Mouse (Mus musculus): ENCODE results near the gene Mycbp2. TPM values are rescaled to one million over a fixed set of nuclear protein-coding genes. Genes with fewer than 3 reads are reported as not detected.
A peak's percentile ranks its signal among the peaks of the same experiment; 100 is the strongest.

Mycbp2 gene
- total RNA-seq, 2 experiments from 2014 or later = 157 to 161 TPM

DNA sequence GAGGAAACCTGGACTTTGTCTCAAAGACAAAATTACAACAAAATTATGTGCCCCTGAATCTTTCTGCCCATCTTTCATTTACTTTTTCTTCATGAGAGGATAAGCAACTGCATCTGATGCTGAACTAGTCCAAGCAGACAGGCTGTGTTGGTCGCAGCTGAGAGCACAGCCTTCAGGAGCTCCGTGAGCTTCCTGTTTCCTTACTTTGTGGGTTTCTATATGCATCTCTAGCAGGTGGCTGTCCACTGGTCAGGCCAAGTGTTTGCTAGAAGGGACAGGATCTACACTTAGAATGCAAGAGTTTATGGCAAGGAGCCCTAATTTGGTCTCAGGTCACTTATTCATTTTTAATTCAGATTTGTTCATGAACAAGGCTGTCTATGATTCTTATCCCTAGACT, 50.4 kb downstream of the Mycbp2 start:
- DNase-seq (ENCODE audit: low spot score in 2 of 2) = no peak
- intact Hi-C loops (cut with DNase I) = no loop called here

DNA sequence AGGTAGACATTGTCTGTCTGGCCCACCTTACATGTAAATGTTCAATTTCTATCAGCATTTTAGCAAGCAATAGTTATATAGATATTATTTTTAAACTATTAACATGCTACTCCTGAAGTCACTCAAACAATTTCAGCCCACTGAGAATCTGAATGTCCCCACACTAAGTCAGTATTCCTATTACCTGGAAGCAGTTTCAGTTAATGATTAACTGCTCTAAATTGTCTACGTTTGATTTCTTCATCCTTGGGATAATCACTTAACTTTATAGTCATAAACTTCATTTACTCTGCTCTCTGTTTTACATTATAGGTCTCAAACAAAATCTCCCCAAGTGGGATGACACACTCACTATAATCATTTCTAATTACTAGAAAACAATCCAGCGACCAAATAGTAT, 60.0 kb downstream of the Mycbp2 start:
- no peak for DNase-seq (ENCODE audit: low spot score in 2 of 2)

DNA sequence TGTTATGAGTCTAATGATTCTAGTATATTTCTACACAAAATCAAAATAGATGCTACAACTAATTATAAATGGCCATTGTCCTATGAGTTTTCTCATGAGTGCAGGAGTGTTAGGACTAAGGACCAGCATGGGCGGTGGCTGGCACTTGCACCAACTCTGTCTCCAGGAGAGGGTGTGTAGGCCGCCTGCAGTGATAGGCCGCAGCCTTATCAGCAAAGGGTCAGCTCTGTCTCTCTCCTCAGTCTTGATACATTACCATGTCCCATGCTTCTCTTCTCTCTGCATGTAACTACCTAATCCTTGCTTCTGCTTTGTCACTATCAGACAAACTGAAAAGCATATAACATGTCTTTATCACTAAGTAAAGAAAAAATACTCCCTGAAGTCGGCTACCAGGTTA, 69.9 kb downstream of the Mycbp2 start:
- no peak for DNase-seq (ENCODE audit: low spot score in 2 of 2)
- intact Hi-C loops (cut with DNase I) = loop anchor here (10.0 kb wide), 1 partner anchor 72 kb away; no protein-coding TSS in a partner anchor

More for the DNA sequence above, 60.0 kb downstream of the Mycbp2 start:
- intact Hi-C loops (cut with DNase I) = no loop called here

DNA sequence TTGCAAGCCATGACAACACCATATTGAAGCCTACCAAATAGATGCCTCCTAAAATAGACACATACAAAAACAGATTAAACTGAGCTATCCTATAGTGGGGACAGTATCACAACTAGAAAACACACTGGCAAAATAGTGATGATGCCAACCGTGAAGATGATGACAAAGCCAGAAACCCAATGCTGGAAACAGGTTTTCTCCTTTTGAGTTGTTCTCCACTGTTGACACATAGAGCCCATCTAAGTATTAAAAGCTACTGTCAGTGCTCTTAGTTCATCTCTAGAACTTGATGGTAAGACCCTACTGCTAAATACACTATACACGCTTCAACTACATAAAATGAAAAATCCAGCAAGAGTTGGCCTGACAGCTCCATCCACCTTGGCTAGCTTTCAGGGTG, 86.2 kb downstream of the Mycbp2 start:
- DNase-seq (ENCODE audit: low spot score in 2 of 2) = no peak
- intact Hi-C loops (cut with DNase I) = no loop called here

DNA sequence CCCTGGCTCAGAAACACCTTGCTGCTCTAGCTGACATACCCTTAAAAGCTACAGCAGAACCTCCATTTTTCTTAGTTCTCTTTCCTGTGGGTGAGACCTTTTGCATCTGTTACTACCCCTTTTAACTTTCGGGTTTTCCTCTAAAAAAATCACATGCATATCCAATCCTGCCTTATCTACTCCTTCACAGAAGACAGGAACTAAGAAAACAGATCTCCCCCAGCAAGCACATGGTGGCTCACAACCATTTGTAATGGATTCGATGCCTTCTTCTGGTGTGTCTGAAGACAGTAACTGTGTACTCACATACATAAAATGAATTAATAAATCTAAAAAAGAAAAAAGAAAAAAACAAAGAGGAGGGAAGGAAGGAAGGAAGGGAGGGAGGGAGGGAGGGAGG, 87.9 kb downstream of the Mycbp2 start:
- intact Hi-C loops (cut with DNase I) = no loop called here
- no peak for DNase-seq (ENCODE audit: low spot score in 2 of 2)

DNA sequence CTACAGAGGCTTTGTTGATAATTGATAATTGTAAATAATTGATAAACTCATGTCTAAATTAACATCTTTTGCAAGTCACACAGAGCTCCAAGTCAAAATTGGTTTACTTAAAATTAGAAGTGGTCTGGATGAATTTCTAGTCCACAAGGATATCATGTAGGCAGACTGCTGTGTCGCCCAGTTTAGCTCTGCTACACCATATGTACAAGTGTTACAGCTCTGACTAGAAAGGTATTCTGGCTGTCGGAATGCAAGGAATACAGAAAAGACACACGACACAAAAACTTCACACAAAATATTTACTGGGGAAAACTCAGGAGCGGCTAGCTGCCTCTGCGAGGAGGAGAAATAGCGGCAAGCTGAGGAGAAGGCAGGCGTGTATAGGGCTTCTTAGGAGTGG, 89.7 kb downstream of the Mycbp2 start:
- intact Hi-C loops (cut with DNase I) = no loop called here
- DNase-seq (ENCODE audit: low spot score in 2 of 2) = peak; percentile 13 to 16

DNA sequence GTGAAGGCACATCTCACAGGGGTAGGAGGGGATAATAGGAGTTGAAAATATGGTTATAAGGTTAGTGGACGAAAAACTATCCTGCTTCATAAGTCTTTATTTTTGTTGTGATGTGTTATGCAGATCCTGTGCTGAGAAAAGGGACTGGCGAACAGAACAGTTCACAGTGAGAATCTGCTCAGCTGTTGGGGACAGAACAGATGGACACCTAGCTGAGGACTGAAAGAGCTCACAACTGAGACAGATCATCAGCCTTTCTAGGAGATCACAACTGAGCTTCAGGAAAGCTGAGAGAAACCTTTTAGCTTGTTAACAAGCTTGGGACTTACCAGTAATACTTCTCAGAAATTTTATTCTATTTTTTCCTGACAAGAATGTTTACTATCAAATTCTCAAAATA, 92.3 kb downstream of the Mycbp2 start:
- DNase-seq (ENCODE audit: low spot score in 2 of 2) = no peak
- intact Hi-C loops (cut with DNase I) = no loop called here

DNA sequence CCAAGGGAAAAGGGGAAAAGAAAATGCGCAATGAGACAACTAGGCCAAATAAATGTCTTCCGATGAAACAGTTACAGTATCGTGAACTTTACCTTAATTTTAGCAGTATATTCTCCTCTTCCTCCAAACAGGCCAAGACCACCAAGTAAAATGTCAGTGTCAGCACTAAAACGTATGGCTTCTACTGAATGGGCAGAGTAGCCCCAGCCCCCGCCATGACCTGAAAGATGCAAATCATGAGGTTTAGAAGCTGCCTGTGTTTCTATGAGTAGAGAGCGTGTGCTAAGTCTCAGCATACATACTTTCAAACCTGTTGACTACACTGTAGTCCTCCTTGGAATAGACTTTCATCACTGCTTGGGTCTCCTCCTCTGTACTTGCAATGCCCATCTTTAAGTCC, 104.6 kb downstream of the Mycbp2 start:
- intact Hi-C loops (cut with DNase I) = no loop called here
- no peak for DNase-seq (ENCODE audit: low spot score in 2 of 2)

DNA sequence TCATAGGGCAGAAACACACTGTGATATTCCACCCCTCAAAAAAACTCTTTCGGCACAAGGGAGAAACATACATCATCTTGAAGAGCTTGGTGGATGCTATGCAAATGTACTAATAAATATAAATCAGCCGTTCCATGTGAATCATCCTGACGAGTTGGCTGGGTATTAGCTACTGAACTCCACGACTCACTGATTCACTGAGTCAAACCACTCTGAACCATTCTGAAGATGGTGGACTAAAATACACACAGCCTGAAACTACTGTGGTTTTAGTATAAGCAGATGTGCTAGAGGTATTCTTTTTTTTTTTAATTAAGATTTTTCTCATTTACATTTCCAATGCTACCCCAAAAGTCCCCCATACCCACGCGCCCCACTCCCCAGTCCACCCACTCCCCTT, 111.8 kb downstream of the Mycbp2 start:
- intact Hi-C loops (cut with DNase I) = no loop called here

DNA sequence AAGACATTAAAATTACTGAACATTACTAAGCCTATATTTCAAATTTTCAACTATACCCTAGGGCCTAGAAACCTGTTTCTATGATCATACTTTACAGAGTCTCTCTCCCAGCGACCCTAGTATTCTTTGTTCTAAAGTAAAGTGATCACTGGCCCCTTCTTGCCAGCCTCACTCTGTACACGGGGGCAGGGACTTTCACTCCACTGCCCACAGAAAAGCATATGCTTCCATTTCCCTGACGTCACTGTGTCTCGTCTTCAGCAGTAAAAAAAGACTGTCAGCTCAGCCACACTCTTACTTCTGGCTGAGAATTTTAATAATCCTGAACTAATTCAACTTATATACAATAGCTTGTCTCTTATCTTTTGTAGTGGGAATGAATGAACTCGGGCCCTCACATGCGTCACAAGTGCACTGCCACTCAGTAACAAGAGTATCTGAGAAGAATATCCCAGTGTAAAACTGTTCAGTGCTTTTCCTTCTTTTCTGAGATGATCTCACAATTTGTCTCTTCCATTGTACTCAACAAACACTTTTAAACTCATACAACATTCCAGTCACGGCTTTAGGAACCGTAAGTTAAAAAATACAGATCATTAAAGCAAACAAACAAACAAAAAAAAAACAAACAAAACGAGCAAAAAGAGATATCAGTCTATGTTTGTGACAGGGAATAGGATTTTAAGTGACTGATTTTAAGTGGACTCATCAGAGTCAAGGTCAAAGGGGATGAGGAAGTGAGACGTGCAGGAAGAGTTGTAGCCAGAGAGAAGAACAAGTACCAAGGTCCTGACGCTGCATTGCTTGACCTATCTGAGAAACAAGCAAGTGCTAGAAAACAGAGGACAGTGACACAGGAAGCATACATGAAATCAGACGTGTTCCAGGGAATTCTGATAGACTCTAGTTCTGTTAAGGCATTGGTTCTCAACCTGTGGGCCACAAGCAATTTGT, 112.7 kb downstream of the Mycbp2 start:
- intact Hi-C loops (cut with DNase I) = no loop called here

More for the DNA sequence above, 111.8 kb downstream of the Mycbp2 start:
- DNase-seq (ENCODE audit: low spot score in 2 of 2) = no peak

DNA sequence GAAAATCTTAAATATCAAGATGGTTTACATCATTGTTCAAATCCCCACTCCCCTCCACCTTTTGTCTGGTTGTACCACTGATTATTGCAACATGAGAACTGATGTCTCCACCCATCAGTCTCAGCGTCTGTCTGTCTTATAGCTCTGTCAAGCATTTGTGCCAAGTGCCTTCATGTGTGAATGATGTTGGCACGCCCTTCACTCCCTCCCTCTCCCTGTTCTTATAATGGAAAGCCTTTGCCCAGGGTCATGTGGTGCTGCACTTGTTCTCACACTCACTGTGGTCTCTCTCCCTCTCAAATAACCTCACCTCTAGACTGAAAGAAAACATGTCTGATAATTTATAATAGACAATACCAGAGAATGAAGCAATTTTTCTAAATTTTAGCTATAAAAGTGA, 124.3 kb downstream of the Mycbp2 start:
- intact Hi-C loops (cut with DNase I) = no loop called here
- no peak for DNase-seq (ENCODE audit: low spot score in 2 of 2)

More for the DNA sequence above, 112.7 kb downstream of the Mycbp2 start:
- no peak for DNase-seq (ENCODE audit: low spot score in 2 of 2)

DNA sequence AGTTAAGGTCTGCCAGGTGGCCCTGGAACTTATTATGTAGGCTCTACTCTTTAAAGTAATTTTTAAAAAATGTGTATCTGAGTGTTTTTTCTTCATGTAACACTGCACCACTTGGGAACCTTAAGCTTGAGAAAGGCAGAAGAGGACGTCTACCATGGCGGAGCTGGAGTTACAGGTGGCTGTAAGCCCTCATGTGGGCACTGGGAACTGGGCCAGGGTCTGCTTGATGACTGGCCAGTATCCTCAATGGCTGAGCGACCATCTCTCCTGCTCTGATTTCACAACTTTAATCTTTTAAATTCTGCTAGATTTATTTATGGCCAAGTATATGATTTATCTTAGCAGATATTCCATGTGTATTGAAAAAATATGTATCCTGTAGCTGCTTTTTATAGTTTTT, 124.9 kb downstream of the Mycbp2 start:
- DNase-seq (ENCODE audit: low spot score in 2 of 2) = no peak
- intact Hi-C loops (cut with DNase I) = no loop called here

DNA sequence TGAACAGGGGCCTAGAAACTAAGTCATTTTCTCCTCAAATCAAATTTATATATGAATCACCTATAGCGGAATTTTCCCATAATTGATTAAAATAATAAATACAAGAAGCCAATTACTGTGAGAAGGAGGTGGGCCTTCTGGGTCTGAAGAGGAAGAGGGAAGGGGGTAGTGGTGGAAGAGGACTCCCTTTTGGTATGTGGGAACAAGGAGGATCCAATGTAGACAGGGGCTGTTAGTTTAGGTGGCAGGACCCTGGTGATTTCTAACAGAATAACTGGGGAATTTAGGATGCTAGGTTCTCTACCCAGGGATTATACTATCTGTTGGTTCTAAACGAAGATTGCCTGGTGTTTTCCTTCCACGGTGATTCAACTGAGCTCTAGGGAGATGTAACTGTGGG, 130.3 kb downstream of the Mycbp2 start:
- DNase-seq (ENCODE audit: low spot score in 2 of 2) = no peak
- intact Hi-C loops (cut with DNase I) = no loop called here

DNA sequence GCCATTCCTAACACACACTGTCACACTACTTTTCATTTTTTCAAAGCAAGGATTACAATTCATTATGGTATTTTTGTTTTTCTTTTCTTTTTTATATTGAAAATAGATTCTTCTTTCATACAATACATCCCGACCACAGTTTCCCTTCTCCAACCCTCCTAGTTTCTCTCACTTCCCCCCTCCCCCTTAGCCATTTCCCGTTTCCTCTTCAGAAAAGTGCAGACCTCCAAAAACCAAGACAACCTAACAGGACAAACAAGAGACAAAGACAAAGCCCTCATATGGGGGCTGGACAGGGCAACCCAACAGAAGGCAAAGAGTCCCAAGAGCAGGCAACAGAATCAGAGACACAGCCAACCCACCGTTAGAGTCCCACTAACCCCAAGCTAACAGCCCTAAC, 160.0 kb downstream of the Mycbp2 start:
- intact Hi-C loops (cut with DNase I) = no loop called here
- DNase-seq (ENCODE audit: low spot score in 2 of 2) = no peak

DNA sequence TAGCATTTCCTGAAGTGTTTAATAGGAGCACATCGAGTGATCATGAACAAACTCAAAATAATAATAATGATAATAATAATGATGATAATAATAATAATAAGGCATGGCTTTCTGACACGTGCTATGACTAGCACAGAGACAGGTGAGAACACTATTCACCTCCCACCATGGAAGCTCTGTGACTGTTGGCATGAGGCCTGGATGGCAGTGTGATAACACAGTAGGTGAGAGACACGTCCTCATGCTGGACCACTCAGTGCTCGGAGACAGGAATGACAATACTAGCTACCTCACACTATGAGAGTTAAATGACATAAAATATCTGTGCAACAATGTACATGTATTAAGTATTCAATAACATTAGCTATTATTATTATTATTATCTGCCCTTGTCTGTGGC, 160.5 kb downstream of the Mycbp2 start:
- intact Hi-C loops (cut with DNase I) = no loop called here
- DNase-seq (ENCODE audit: low spot score in 2 of 2) = no peak

DNA sequence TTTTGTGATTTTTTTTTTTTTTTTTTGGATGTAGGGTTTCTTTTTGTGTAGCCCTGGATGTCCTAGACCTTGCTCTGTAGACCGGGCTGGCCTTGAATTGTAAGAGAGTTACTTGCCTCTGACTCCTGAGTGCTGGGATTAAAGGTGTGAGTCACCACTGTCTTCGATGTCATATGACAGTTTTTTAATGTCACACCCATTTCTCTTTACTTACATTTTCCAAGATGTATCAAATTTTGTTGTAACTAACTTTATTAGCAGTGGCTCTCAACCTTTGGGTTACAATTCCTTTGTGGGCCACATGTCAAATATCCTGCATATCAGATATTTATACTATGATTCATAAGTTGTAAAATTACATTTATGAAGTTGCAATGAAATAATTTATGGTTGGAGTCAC, 166.5 kb downstream of the Mycbp2 start:
- intact Hi-C loops (cut with DNase I) = no loop called here

DNA sequence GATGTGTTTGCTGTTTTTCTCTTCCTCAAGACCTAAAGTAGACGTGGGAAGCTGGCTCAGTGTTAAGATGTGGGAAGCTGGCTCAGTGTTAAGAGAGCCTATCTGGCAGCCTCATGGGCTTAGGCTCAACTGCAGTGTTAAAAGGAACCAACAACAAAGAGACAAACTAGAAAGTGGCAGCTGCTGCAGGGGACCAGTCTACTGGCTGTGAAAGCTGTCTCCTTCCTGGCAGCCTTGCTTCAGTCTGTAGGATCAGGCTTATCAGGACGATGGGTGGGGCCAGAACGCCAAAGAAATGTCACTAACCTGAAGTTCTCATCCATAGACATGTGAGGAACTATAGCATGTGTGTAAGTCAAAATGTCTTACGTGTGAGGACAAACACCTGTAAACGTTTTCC, 183.7 kb downstream of the Mycbp2 start:
- peak; percentile 22 to 60 for DNase-seq (ENCODE audit: low spot score in 2 of 2)
- intact Hi-C loops (cut with DNase I) = no loop called here

More for the DNA sequence above, 166.5 kb downstream of the Mycbp2 start:
- no peak for DNase-seq (ENCODE audit: low spot score in 2 of 2)

DNA sequence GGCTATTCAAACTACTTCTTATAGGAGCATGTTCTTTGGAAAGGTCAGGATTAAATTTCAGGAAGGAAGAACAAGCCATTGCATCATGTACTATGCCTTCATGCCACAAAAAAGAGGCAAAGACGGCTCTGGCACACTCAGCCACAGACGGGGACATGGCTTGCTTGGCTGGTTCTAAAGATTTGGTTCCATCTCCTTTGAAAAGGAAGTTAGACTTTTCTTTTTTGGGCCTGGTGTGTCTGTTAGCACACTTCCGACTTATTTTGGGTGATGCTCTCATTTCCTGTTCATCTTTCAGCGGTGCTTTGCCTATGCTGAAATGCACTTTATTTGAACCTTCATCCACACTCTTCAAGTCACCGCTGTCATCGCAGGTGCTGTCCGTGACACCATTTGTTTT, 190.9 kb downstream of the Mycbp2 start:
- no peak for DNase-seq (ENCODE audit: low spot score in 2 of 2)
- intact Hi-C loops (cut with DNase I) = no loop called here

DNA sequence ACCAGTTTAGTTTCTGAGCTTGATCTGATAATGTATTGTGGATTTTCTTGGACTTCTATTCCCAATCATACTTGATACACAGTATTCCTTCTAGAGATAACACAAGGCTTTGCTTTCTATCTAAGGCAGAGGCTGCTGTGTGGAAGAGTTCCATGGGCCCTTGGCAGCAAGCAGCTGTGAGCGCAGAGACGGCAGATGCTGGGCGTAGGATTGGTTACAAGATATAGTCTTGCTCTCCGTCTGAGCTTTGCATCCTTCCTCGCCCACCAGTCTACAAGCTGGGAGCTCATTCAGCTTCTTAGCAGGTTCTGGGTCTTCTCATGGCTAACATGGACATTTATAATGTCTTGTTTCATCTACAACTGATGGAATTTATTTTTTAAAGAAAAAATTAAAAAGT, 196.5 kb downstream of the Mycbp2 start:
- intact Hi-C loops (cut with DNase I) = no loop called here
- peak; percentile 47 to 55 for DNase-seq (ENCODE audit: low spot score in 2 of 2)

DNA sequence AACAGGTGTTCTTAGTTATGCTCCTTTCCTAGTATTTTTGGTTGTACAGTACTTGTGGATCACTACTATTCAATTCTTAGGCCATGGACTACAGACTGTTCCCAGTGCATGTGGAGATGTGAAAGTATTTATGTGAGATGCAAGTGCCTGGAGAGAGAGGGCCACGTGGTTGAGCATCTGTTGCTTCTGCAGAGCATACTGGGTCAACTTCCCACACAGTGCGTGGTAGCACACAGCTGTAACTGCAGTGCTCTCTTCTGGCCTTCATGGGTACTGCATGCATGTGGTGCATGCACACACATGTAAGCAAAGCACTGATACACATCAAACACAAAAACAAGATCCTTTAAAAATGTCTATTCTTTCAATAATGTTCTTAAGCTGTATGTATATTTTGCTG, 214.6 kb downstream of the Mycbp2 start:
- intact Hi-C loops (cut with DNase I) = no loop called here
- peak; percentile 24 to 89 for DNase-seq (ENCODE audit: low spot score in 2 of 2)

DNA sequence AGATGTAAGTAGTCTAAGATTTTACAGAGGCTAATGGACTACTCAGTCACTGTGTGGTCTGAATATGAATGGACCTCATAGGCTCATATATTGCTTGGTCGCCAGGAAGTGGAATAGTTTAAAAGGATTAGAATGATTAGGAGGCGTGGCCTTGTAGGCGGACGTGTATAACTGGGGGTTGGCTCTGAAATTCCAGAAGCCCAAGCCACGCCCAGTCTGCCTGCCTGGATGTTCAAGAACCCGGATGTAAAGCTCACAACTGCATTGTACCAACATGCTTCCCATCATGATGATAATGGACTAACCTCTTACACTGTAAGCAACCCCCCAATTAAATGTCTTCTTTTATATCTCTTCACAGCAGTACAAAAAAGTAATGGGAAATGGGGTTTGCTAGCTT, 220.9 kb downstream of the Mycbp2 start:
- intact Hi-C loops (cut with DNase I) = no loop called here
- DNase-seq (ENCODE audit: low spot score in 2 of 2) = no peak
